Mouse (Mus musculus) telencephalon, adult 2 months (tissue): ENCODE measurements at regions not wholly inside any gene's neighbourhood (a gene's known extent, or its start where the extent isn't known, plus 50 kb on each side); places are given as distances from the start of the nearest gene placed in this dataset.

Experiments used
- DNase-seq: peaks from one replicate; pipeline ENCODE4 v3.0.0-alpha.2; 2011; ENCODE audit warnings: low read depth, low spot score

DNA sequence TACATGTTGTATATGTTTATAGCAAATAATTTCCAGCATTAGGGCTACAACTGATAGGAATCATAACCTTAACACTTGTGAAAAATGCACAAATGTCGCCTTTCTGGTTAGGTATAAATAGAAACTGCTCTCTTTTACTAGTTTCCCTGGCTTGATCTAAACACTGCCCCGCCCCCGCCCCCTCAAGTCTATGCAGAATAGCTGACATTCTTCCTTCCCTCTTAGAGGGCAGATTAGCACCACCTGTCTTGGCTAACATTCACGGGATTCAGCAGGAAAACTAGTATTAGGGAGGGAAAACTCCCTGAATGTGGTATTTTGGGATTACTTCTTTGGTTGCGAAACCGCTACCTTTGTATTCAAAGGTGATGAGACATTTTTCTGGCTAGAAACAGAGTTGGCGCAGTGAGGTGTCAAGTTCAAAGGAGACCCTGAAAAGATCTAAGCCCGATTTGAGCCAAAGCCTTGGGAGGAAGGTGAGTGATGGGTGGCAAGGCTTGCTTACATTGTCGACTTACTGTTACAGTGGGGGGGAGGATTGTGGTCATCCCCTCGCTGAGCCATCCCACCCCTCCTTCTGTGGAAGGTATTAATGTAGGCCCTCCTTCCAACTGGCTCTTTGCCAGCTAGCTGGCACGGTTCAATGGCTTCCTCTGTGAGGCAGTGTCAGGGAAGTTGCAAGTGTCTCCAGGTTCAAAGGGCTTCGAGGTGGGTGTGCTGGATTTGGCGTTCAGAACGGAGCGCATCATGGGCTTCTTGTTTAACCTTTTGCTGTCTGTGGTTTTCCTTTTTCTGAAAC, 209.8 kb upstream of the Nr2f2 start:
- peak; percentile 1 for DNase-seq

DNA sequence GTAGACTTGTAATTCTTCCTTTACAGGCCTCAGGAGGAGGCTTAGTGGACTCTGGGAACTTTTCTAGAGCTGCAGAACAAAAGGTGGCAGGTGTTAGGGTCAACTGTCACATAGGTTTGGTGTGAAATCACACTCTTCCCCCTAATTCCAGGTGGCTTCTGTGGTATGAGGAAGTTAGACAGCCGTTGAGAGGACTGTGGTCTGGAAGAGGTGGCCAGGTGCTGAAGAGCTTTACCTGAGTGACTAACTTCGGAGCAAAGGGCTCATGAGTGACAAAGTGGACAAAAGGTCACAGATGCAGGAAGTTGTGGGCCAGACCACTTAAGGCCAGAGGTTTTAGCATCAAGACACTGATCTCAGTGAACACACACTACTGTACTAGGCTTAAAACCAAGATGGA, 209.1 kb upstream of the Nr2f2 start:
- no peak for DNase-seq

DNA sequence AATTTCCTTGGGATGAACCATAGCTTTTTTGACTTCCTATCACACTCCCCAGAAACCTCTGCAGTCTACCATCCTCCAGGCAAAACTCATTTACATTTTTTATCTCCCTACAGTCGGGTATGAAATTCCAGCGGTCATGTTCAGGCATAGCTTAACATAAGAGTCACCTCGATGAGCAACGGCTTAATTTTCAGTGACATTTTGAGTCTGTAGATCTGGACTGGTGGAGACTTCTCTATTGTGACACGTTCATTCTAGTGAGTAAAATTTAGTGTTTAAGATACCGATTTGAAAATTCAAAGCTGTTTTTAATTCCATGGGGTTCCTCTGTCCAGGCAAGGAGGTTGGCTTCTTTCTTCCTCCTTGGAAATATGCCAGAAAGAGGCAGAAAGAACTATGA, 207.7 kb upstream of the Nr2f2 start:
- no peak for DNase-seq

DNA sequence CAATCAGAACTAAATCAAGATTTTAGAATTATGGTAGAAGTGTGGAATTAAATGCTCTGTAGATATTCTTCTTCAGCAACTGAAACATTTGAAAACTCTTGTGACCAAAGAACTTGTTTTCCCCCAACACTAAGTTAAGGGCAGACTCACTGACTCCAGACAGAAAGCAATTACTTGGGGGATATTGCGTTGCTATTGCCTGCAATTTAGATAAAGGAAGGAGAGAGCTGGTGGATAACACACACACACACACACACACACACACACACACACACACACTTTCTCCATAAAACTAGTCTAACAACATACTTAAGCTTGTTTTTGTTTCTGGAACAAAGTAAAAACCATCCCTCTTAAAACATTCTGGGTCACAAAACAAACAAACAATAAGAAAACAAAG, 198.5 kb upstream of the Nr2f2 start:
- no peak for DNase-seq

DNA sequence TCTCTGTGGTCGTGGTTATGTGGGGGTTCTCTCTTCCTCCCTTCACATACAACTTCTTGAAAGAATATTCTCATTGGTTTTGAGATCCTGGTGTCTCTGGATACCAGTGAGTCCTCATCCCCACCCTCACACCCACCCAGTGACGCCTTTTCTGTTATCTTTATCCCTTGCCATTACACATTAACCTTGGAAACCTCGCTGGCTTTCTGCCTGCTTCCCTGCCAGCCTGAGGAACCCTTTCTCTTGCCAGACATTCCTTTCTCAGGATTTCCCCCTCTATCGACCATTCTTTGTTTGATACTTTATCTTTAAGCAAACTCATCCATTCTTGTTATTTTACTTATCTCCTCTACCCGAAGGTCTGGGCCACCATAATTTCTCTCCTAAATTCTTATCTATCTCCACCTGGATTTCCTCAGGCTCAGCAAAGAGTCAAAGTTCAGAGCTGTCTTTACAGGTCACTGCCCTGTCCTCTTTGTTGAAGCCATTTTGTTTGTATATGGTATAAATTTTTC, 182.5 kb upstream of the Nr2f2 start:
- no peak for DNase-seq

DNA sequence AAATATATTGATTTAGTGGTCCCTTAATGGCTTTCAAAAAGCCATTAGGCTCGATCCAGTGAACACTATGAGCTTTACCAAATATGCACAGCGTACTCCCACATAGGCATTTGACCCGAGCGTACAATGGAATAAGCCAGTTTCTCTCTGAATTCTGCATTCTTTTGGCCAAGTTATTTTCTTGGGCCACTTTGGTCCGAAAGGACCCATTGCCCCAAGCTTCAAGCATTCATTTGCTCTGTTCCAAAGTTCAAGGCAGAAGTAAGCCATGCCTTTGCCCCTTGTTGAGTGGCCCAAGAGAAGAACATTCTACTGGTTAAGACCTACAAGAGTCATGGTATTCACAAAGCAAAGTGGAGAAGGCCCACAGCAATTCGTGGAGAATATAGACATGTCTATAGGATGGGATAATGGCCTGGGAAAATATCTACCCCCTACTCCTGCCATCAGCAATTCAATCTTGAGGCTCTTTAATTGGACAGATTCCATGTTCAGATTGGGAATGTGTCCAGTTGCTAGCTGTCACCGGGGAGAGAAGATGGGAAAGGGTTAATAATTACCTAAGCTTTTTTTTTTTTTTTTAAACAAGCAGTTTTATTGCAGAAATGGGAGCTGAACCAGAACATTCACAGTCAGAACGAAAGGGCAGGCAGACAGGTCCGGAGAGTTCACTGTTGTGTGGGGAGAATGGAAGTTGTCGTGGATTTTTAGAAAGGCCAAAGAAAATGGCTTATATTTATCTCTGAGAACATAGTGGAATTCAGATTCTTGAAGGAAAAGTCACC, 175.5 kb upstream of the Nr2f2 start:
- no peak for DNase-seq

DNA sequence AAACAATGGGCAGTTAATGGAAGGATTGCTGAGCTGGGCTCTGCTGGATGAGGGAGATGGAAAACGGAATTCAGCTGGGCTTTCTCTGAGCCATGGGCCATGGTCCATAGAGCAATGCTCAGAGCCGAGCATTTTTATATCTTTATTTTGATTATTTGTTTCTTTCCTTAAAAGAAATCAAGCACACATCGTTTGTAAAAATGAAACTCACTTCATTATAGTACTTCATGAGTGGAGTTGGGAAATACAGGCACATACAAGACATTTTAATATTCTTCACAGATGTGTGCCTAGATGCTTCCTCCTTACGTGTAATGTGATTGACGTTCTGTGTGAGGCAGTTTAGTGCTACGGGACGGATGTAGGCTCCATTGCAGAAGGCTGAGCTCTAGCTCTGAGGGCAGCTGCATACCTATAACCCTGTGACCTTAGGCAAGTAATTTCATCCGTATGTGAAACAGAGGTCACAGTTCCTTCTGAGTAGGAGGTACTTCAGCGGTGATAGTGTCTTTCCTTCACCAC, 172.6 kb upstream of the Nr2f2 start:
- no peak for DNase-seq

DNA sequence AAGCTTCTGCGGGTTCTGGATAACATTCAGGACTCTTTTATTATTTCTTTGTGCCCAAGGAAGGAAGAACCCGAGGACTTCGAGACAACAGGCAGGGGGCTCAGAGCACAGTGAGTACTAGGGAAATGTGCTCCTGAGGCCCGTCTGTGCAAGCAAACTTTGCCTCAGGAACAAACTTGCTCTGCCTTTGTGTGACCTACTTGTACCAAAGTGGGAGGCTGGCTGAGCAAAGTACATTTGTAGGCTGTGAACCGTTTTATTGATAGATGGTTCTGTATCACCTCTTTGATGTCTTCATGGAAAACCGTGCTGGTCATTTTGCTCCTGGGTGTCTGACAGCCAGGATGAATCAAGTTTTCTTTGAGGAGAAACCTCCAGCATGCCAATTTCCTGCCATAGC, 169.5 kb upstream of the Nr2f2 start:
- no peak for DNase-seq

DNA sequence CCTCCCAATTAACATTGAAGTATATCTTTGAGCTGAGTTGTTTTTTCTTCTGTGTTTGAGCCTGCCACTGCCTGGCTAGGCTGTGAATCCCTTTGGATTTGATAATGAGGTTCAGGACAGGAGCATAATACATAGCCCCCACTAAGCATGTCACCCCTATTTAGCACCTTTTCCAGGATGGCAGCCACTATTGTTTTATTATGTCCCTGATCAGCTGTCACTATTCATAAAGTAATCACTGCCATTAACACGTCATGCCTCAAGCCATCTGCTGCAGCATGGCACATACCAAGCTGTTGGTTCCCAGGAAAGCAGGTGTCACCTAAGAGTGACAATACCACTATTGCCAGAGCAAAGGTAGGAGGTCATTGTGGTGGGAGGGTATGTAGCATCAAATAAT, 167.0 kb upstream of the Nr2f2 start:
- DNase-seq = no peak

DNA sequence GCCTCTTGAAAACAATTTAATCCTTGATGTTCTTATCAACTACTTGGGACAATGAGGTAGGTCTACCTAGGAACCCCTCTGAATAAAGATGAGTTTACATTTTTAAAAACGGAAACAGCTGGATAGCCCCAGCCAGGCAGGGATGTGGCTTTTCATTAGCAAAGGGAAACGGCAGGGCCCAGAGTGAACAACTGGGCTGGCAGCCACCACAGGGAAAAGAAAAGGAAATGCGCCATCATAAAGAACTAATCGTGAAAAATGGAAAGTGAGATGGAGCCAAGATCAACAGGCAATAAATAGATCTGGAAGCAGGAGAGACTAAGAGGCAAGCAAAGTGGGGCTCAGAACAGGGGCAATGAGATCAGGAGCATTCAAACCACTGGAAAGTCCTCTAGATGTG, 161.4 kb upstream of the Nr2f2 start:
- DNase-seq = no peak

DNA sequence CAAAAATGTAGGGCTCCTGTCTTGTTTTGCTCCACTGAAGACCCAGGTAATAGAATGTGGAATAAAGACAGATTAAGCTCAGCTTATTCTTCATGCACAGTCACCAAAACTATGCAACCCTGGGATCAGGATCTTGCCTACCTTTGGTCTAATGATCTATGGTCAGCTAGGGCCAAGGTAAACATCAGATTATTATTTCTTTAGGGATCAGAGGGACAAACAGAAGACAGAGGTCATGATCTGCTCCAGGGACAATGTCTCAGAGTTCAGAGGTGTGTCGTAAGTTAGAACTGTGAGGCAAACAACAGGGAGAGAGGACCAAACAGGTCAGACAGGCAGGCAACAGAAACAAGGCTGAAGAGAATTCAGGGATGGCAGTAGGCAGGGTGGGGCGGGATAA, 158.8 kb upstream of the Nr2f2 start:
- DNase-seq = no peak

DNA sequence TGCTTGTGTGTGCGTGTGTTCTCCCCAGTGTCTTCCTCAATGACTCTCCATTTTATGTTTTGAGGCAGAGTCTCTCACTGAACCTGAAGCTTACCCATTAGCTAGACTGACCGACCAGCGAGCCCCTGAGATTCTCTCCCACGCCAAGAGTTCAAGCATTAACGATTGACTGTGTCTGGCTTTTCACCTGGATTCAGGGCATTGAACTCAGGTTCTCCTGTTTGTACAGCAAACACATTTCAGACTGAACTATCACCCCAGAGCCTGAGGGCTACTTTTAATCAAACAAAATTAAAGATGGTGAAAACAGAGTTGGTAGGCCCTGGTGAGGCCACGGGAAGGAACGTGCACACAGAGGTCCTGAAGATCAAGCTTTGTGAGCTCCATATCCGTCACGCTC, 158.2 kb upstream of the Nr2f2 start:
- no peak for DNase-seq

DNA sequence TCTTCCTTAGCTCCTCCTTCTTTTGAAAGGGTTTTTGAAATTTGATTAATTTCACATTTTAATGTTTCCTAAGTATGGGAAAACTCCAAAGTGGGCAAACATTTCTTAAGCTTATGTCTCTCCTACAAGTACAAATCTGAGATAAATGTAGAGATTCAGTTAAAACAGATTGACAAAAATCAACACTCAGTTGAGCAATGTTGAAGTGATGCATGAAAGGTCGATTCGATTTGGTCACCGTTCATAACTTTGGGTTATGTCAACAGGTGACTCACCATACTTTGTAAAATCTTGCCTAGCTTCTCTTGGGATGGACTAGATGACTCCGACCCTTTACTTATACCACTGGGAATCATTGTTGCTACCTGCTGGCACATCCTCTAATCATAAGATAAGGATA, 157.7 kb upstream of the Nr2f2 start:
- DNase-seq = no peak

DNA sequence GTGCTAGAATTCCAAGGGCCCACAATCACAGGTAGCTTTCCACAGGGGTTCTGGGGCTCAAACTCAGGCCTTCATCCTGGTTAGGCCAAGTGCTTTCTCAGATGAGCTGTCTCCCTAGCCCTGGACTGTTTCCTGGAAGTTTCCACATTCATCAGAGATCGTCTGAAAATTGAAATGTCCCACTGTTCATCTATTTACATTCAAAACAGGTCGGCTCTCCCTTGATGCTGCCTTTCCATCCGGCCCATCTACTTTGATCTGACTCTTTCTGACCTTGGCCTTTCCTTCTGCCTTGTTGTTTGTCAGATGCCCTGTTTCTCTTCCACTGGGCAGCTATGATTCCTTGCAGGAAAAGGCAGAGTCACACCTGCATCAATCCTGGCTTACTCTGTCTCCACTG, 150.2 kb upstream of the Nr2f2 start:
- no peak for DNase-seq

DNA sequence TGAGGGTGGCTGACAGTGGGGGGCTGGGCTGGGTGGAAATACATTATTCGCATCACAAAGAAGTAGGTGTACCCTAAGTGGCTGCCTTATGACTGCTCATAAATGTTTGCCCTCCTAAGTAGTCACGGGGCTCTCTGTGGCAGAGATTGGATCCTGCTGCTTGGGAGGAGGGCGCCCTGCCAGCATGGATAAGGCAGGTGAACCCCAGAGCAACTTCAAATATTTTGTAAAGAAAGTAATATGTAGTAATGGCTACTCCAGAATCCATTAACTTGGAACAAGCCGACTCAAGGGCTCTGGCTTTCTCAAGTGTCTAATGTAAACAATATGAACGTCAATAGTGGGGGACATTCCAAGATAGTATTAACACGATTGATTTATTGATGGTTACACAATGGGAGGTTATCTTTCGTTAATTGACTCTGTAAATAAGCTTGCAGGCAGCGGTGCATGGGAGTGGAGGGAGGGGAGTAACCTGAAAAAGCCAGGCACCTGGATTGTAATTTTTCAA, 148.9 kb upstream of the Nr2f2 start:
- no peak for DNase-seq

DNA sequence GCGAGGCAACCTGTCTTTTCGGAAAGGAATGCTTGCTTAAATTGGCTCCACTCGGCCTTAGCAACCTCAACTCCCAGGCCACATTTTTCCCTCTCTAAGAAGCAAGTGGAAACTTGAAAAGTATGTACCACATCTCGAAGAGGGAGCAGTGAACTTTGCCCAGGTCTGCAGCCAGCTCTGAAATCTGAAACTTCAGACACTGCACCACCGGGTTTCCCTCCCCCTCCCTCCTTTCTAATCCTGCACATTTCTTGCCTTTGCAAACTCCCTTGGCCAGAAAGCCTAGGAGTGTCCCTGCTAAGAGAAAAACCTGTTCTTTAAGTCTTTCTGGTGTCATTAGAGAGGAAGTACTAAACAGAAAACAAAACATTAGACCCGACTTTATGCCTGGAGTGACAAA, 148.1 kb upstream of the Nr2f2 start:
- no peak for DNase-seq

DNA sequence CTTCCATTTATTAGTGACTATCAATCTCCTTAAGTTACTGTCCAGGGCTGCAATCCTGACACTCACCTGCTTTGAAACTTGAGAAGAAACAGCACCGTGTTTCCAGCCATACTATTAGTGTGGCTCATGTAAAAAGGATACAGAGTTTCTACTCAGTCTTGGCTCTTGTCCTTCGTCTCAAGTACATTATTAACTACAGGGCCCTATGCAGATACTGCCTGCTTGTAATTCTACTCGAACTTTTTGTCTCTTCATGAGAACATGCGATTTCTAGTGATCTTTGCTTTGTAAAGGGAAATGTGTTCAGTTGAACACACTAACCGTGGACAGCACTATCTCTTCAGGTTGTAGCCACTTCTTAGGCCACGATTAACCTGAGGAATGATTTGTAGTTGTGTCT, 145.8 kb upstream of the Nr2f2 start:
- no peak for DNase-seq

DNA sequence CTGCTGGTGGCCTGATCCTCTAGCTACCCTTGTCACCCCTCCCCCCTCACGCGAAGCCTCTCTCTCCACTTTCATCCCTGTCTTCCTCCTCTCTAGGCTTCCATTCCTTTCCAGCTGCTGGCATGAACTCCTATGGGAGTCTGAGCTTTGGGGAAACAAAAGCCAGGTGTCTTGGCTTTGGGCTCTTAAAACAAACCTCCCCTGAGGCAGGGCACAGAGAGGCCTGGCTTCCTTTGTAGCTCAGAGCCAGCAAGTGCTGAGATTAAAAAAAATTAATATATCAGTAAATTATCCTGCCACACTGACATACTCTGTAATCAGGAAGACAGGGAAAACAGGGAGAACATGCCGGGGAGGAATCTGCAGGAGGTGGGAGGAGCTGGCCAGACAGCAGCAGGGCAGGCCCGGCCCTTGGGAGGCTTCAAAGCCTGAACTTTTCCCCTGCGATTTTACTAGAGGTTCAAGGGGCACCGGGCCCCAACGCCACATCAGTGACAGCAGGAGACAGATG, 139.2 kb upstream of the Nr2f2 start:
- no peak for DNase-seq

DNA sequence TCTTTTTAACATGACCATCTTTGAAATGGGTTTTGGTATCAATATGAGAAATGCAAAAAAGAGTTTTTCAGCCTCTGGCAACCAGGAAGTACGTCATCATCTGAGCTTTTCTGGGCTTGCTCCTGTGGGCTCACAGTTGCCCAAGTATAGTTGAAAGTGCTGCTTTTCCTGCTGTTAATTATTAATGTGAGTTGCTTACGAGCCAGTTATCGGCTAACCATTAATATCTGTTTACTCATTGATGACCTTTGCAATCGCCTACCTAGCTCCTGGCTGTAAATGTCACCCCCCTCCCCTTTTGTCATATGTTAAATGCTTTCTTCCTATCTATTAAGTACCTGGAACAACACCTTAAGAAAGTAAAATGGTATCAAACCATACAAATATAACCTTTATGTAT, 135.3 kb upstream of the Nr2f2 start:
- DNase-seq = no peak

DNA sequence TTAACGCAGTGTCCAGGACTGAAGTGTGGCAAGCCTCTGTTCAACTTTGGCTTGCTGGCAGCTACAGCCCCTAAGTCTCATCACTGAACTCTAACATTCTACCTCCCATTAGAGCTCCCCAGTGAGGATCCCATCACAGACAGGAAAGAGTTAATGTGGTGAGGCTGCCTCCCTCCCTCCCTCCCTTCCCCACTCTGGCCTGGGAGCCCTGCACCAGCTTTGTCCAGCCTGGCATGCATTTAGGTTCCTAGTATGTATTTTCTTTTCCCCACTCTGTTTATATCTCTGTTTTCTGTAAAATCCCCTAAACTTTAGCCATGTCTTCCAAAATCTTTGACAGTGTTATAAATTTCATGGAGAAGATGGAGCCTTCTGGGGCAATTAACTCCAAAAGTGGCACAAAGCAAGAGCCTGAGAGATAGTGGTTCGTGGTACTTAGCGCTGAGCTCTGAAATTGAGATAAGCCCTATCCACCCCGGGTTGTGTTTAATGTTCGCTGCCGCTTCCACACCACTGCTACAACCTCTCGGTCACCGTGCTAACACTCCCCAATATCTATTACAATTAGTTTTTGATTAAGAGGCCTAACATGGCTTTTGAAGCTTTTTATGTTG, 130.1 kb upstream of the Nr2f2 start:
- no peak for DNase-seq

DNA sequence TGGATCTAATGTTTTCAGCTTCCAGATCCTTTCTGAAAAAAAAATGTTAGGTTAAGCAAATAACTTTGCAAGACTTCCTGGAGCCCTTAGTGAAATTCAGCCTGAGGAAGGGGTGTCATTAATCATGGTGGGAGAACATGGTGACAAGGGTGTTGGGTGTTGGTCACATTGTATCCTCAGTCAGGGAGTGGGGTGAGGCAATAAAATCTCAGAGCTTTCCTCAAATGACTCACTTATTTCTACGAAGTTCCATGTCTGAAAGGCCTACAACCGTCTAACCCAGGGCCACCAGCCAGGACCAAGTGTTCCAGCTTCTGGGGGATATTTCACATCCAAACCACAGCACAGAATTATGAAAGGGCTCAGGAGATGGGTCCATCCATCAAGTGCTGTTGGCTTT, 117.7 kb upstream of the Nr2f2 start:
- no peak for DNase-seq

DNA sequence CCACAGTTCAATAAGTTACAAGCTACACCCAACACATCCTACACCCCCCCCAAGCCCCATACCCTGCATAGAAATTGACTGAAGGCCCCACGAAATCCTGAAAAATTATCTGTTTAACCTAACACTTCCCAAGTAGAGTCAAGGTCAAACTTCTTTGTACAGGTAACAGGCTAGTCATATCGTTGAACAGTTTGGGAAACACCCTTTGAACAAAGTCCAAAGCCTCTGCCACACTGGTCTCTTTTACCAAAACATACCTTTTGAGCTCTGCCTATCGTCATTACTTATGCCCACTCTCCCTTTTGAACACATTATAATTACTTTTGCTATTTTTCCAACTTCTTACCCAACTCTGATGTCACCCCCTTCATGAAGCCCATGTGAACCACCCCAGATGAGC, 117.0 kb upstream of the Nr2f2 start:
- DNase-seq = no peak
